Mouse (Mus musculus): ENCODE measurements around the gene Unkl.
A peak's percentile ranks its signal among the peaks of the same experiment; 100 is the strongest.

The Unkl gene

GRCm38 (mm10) chr17:25188150-25189031 is at the start of gene Unkl:
Gene Unkl (plus strand): TSS chr17:25188397.
- peak; percentile 56 to 73 for DNase-seq (ENCODE audit: low spot score in 2 of 2)

GRCm38 (mm10) chr17:25138803-25139202 is 49.4 kb upstream of the Unkl start:
- no peak for DNase-seq (ENCODE audit: low spot score in 2 of 2)

GRCm38 (mm10) chr17:25139960-25140359 is 48.2 kb upstream of the Unkl start:
- no peak for DNase-seq (ENCODE audit: low spot score in 2 of 2)

GRCm38 (mm10) chr17:25162161-25162560 is 26.0 kb upstream of the Unkl start, which contains the start of gene Ccdc154:
Gene Ccdc154 (plus strand): TSS chr17:25162461.
- DNase-seq (ENCODE audit: low spot score in 2 of 2): no peak

- DNase-seq (ENCODE audit: low spot score in 2 of 2): no peak
Measured at GRCm38 (mm10) chr17:25163387-25163786, 24.8 kb upstream of the Unkl start.

GRCm38 (mm10) chr17:25164770-25165169 is 23.4 kb upstream of the Unkl start:
- no peak for DNase-seq (ENCODE audit: low spot score in 2 of 2)

- DNase-seq (ENCODE audit: low spot score in 2 of 2): no peak
Measured at GRCm38 (mm10) chr17:25165970-25166671, 22.1 kb upstream of the Unkl start.

- DNase-seq (ENCODE audit: low spot score in 2 of 2): no peak
Measured at GRCm38 (mm10) chr17:25169706-25170105, 18.5 kb upstream of the Unkl start.

- no peak for DNase-seq (ENCODE audit: low spot score in 2 of 2)
Measured at GRCm38 (mm10) chr17:25172558-25172957, 15.6 kb upstream of the Unkl start.

- DNase-seq (ENCODE audit: low spot score in 2 of 2): no peak
Measured at GRCm38 (mm10) chr17:25175411-25175810, 12.8 kb upstream of the Unkl start, which contains the start of gene Gm38655. Gene Gm38655 (minus strand): TSS chr17:25175471.

GRCm38 (mm10) chr17:25183232-25183631 is 5.0 kb upstream of the Unkl start:
- DNase-seq (ENCODE audit: low spot score in 2 of 2): no peak

GRCm38 (mm10) chr17:25184129-25184691 is 4.0 kb upstream of the Unkl start, which contains the start of gene BC003965:
Gene BC003965 (plus strand): TSS chr17:25184554.
- peak; percentile 97 to 98 for DNase-seq (ENCODE audit: low spot score in 2 of 2)

- DNase-seq (ENCODE audit: low spot score in 2 of 2): no peak
Measured at GRCm38 (mm10) chr17:25184961-25185360, 3.2 kb upstream of the Unkl start.

GRCm38 (mm10) chr17:25187784-25188149 is 430 bp upstream of the Unkl start:
- no peak for DNase-seq (ENCODE audit: low spot score in 2 of 2)

- no peak for DNase-seq (ENCODE audit: low spot score in 2 of 2)
Measured at GRCm38 (mm10) chr17:25189091-25189490, 894 bp downstream of the Unkl start.

- DNase-seq (ENCODE audit: low spot score in 2 of 2): no peak
Measured at GRCm38 (mm10) chr17:25202401-25202800, 14.2 kb downstream of the Unkl start.

GRCm38 (mm10) chr17:25210006-25210405 is 21.8 kb downstream of the Unkl start:
- DNase-seq (ENCODE audit: low spot score in 2 of 2): no peak

GRCm38 (mm10) chr17:25210680-25211466 is 22.7 kb downstream of the Unkl start:
- no peak for DNase-seq (ENCODE audit: low spot score in 2 of 2)

GRCm38 (mm10) chr17:25211705-25212104 is 23.5 kb downstream of the Unkl start:
- DNase-seq (ENCODE audit: low spot score in 2 of 2): no peak

GRCm38 (mm10) chr17:25215431-25215830 is 27.2 kb downstream of the Unkl start:
- DNase-seq (ENCODE audit: low spot score in 2 of 2): no peak

- DNase-seq (ENCODE audit: low spot score in 2 of 2): no peak
Measured at GRCm38 (mm10) chr17:25218967-25219366, 30.8 kb downstream of the Unkl start.
